Mouse (Mus musculus): ENCODE data around the gene Zfp385b.

DNA sequence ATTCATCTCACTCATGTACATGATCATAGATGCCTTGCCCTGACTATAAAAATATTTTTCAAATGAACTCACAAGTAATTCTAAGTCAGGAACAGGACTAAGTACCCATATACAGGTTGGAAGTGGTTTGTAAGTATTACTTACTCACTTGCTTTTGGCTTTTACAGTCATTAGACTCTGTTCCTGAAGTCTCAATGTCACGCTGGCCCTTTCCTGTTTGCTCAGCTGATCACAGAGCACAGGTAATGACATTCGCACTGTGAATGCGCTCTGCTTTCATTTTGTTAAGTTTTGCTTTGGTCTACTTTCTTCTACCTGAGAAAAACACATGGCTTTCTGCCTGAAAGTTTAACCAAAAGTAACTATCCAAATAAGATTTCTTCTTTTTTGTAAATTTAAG is 282.9 kb downstream of the Zfp385b start:
- TF ChIP-seq CTCF (IDR thresholded peaks at IDR 0.05; ENCODE audit: control insufficient read depth, insufficient read depth, low read length) = no peak
- TF ChIP-seq POLR2A (IDR thresholded peaks at IDR 0.05; ENCODE audit: borderline replicate concordance, control insufficient read depth, low read depth, low read length) = no peak
